Mouse (Mus musculus): ENCODE measurements at regions not wholly inside any gene's neighbourhood (a gene's known extent, or its start where the extent isn't known, plus 50 kb on each side); places are given as distances from the start of the nearest gene placed in this dataset.
A peak's percentile ranks its signal among the peaks of the same experiment; 100 is the strongest.

DNA sequence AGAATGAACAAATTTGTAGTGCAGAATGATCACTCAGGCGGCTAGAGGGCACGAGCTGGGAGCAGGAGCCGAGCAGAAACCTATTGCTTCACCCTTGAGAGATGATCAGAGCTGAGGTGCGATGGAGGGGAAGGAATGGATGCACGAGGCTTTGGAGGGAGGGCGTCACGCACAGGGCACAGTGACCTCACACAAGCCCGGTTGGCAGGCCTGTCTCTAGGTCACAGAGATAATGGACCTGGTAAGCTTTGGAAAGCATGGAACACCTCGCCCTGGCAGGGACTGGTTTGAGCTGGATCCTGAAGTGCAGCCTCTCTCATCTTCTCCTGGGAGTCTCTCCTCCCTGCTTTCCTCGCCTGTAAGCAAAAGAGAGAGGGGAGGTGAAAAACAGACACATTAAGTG lies 273.4 kb upstream of the Zmiz1 start:
- WGBS = 78% methylated on average over 10 of the region's 10 CpGs
- no peak for DNase-seq (ENCODE audit: low read depth, low spot score)

DNA sequence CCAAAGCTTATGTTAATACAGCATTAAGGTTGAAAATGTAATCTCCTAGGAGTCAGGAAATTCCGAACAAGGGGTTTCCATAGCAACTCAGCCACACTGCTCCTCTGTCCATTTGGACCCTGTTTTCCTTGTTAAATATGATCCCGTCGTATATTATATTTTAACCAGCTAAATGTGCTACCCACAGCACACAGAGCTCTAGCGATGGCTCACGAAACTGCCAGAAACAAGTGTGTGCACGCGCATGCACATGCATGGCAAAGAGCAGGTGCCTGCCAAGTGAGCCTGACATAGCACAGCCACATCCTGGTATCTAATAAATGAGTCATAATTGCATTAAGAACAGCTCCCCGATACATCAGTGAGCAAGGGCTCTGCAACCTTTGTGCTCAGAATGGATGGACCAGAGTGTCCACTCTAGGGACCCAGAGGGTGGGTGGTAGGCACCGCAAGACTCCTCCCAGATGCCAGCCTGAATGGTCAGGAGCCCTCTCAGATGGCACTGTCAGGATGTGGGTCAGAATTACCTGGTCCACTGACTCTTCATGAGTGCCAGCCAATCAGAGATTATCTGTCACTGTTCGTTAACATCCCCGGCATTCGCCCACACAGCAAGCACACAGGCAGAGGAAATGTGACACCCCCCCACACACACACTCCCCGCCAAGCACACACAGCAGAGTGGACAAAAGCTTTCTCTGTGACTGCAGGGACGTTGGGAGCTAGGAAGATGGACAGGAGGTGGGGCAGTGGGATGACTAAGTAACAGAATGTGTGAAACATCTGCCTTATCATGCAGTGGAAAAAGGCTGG lies 272.8 kb upstream of the Zmiz1 start:
- DNase-seq (ENCODE audit: low read depth, low spot score) = no peak
- WGBS = 59% methylated on average over 14 of the region's 14 CpGs

DNA sequence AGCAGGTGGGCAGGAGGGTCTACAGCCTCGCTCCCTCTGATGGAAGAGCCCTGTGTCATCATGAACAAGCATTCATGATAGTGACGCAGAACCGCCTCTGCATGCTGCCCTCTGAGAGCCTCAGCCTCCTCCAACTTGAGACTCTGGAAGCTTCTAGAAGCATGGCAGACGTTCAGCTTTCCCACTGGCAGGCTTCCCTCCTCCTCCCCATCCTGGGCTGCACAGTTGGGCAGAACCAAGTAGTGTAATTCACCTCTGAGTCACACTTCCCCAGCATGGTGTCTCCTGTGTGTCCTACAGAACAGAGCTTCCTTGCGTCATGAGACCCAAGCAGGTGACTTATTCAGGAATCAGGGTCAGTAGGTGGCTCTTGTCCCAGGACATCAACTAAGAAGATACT lies 271.3 kb upstream of the Zmiz1 start:
- no peak for DNase-seq (ENCODE audit: low read depth, low spot score)
- 86% methylated on average over 5 of the region's 5 CpGs for WGBS

DNA sequence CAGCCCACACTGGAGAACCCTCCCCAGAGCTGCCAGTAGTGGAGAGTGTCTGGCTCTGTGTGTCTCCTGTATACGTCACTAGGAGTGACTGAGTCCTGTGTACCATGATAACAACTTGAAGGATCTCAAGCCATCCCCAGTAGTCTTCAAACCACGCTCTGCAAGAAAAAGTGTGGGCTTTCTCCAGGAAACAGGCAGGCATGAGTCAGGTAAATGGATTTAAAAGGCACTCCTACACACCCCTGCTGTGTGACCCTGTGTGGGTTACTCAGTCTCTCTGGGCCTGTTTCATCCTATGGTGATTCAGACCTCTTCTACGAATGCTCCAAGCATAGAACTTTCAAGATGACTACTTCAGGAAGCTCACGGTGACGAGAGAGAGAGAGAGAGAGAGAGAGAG lies 269.7 kb upstream of the Zmiz1 start:
- no peak for DNase-seq (ENCODE audit: low read depth, low spot score)
- 94% methylated on average over 5 of the region's 5 CpGs for WGBS

DNA sequence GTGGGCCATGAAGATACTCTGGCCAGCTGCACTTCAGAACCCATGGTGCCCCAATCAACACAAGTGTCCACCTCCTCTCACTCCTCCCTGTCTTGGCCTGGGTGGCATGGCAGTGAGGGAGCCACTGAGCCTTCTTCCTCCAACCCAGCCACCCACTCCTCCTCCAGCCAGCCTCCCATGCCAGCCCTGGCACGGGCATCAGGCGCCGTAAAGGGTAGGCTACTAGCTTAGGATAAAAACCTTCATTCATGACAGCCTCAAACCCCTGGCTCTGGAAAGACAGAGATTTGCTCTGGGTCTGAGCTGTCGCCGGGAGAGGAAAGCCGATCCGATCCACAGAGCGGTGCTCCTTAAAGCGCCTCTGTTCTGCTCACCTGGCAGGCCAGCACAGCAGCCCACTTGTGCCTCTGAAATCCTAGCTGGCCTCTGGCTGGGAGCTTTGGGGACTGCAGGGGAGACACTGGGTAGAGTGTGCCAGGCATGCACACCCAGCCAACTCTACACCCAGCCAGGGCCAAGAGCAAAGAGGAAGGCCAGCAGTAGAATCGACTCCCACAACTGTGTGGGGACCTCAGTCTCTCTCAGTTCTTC lies 268.2 kb upstream of the Zmiz1 start:
- 88% methylated on average over 10 of the region's 10 CpGs for WGBS
- DNase-seq (ENCODE audit: low read depth, low spot score) = no peak

DNA sequence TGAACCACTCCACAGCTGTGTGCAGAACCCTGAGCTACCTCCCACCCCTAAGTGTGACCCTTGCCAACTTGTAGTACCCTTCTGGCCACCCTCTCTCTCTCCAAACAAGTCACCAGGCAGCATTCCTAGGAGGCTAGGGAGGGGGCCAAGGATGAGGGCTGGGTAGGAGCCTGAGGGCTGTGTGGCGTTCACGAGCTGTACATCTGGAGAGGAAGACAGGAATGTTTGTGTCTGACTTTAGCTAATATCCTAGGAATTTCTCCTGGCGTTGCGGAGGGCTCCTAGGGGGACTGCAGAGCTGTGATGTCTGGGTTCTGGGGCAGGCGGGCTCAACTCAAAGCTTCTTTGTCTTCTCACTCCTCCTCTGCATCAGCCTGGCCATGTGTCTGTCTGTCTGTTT lies 262.2 kb upstream of the Zmiz1 start:
- DNase-seq (ENCODE audit: low read depth, low spot score) = no peak

DNA sequence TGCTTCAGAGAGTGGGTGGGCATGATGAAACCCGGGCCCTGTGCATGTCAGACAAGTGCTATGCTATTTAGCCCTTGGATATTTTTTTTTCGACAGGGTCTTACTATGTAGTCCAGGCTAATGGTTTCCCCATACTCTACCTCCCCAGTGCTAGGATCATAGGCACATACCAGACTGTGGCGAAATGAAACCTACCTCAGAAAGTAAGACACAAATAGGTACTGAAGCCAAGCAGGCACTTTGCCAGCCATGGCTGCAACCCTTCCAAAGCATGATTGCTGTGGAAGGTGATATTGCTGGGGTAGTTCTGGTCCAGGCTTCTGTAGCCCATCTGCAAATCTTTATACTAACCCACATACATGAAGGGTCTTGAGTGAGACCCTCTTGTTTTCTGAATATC lies 259.1 kb upstream of the Zmiz1 start:
- no peak for DNase-seq (ENCODE audit: low read depth, low spot score)
- WGBS = 85% methylated on average over 3 of the region's 3 CpGs

More for the DNA sequence above, 262.2 kb upstream of the Zmiz1 start:
- 64% methylated on average over 5 of the region's 5 CpGs for WGBS

DNA sequence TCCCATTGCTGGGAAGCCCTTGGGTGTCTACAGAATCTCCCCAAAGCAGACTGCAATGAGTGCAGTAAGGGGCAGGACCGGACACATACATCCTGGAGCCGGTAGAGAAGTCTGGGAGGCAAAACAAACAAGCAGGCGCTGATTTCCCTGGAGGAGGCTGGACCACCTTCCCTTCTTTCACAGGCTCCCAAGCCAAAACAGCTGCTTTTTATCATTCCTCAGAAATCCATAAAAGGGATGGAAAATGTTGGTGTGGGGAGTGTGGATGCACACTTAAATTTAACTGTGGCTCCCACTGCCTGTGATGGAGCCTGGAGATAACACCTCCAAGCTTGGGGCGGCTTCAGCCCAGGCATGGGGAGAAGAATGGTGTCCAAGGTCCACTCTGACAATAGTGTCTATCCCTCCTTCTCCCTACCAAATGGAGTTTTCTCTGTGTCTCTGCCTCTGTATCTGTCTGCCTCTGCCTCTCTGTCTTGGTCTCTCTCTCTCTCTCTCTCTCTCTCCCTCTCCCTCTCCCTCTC lies 258.3 kb upstream of the Zmiz1 start:
- WGBS = 59% methylated on average over 4 of the region's 4 CpGs
- no peak for DNase-seq (ENCODE audit: low read depth, low spot score)

DNA sequence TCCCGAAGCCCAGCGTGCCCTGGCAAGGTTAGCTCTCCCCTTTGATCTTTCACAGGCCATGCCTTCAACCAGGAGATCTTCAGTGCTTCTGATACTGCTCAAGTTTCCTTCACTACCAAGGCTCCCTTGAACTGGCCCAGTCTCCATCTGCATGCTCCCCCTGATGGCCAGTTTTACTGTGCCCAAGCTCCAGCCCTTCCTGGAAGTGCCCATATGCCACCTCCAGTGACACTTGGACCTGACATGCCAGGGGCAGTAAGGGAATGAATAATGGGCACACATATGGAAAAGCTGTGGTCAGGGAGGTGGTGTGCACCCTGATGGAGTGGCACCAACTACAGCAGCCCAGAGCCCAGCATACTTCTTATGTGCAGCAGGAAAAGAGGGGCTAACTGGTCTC lies 256.7 kb upstream of the Zmiz1 start:
- DNase-seq (ENCODE audit: low read depth, low spot score) = no peak
- 59% methylated on average over 2 of the region's 2 CpGs for WGBS

DNA sequence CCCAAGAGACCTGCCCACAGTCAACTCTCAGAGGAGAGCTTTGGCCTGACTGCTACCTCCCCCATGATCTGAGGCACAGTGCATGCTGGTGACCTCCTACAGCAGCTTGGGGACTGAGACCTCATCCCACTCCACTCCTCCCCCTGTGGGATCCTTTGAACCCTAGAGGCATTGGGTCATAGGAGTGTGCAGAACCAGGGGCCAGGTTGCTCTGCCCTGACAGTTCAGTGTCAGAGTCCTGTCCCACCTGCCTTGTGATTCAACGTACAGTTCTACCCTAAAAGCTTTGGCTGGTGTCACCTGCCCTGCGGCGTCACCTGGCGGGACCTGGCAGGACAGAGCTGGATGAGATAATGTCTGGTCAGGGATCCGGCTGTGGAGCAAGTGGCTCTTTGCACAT lies 254.9 kb upstream of the Zmiz1 start:
- DNase-seq (ENCODE audit: low read depth, low spot score) = no peak
- 78% methylated on average over 5 of the region's 5 CpGs for WGBS

DNA sequence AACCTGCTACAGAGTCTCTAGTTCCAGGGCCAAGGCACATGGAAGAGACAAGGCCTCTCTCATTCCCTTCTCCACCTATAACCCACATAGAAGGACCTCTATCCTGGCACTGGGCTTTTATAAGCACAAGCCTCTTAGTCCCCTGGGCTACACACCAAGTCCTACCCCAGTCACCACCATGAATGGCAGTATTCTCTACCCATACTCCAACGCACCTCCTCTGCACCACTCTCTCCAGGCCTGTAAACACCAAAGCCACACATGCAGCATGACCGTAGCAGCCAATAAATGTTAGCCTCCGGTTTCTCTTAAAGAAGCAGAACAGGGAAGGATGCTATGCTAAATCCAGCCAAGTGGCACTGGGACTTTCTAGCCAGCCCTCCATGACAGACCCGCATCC lies 252.1 kb upstream of the Zmiz1 start:
- WGBS = 53% methylated on average over 4 of the region's 4 CpGs
- DNase-seq (ENCODE audit: low read depth, low spot score) = no peak

DNA sequence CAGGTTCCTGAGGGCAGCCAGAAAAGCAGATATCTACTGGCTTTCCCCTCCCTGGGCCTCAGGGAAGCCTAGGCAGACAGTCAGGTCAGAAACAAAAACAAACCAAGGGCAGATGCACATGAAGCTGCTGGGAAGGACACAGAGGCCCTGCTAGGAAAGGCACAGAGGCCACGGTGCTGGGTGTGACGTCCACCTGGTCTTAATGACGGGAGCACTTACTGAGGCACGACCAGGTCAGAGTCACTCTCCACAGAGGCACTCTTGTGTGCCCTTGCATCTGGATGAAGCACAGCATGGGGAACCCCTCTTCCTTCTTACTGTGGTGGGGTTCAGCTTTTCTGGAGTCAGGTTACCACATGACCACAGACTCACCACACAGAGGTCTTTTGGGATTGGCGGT lies 251.6 kb upstream of the Zmiz1 start:
- WGBS = 57% methylated on average over 5 of the region's 5 CpGs
- DNase-seq (ENCODE audit: low read depth, low spot score) = no peak

DNA sequence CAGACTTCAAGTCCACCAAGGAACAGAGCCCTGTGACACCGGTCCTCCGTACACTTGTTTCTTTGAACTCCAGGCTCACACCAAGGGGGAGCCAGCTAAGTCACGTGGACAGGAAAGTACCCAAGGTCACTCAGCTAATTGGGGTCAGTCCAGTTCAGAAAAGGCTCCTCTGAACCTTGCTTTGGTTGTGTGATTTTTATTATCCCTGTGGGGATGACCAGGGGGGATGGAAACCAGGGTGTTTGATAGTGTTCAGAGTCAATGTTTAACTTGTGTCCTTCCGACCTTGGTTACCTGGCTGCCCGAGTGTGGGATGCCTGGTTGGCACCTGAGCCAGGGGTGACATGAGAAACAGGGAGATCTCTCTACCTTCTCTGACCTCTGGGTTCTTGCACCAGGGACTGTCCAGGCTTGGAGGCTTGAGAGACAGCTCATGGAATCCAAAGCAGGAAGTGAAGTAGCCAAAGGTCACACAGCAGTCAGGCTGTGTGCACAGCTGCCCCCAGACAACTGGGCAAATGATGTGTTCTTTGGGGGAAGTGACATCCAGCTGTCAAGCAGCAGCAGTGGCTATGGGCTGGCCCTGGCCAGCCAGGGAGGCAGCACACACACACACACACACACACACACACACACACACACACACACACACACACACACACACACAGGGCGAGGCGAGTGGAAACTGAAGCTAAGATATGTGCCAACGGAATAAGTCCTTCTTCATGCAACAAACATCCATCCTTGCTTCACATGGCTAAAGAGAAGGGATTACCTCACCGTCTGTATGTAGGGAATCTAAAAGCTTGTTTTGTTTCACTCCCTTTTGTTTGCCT lies 250.5 kb upstream of the Zmiz1 start:
- DNase-seq (ENCODE audit: low read depth, low spot score) = peak; percentile 84
- WGBS = 26% methylated on average over 9 of the region's 9 CpGs

DNA sequence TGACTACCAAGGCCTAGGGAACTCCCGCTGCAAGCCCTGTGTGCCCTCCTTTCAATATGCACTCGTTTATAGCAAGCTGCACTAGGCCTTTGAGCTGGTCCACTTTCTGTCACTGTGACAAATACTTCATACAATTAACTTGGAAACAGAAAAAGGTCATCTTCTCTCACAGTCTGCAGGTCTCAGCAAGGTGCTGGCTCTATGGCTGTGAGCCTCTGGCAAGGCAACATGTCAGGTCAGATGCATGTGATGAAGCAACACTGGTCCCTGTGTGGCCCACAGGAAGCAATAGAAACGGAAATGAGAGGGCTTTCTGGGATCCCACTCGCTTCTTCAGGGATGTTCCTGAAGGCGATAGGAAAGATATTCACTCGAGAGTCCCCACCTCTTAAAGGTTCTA lies 245.9 kb upstream of the Zmiz1 start:
- 74% methylated on average over 6 of the region's 6 CpGs for WGBS
- DNase-seq (ENCODE audit: low read depth, low spot score) = no peak

DNA sequence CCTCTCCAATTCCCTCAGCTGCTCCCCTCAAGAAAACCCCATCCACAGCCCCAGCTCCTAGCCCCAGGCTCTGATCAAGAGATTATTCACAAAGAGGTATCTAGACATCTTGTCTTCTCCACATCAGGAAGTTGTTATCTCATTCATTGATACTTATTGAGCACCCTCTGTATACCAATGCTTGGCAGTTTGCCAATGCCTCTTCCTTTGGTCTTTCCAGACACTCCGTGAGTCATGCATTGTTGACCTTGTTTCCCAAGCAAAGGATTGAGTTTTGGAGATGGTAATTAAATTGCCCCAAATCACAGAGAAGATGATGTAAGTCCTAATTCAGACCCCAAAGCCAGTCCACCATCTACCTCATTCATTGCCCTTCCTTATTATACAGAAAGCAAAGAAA lies 235.9 kb upstream of the Zmiz1 start:
- WGBS = 34% methylated on average over 1 of the region's 1 CpGs
- no peak for DNase-seq (ENCODE audit: low read depth, low spot score)

DNA sequence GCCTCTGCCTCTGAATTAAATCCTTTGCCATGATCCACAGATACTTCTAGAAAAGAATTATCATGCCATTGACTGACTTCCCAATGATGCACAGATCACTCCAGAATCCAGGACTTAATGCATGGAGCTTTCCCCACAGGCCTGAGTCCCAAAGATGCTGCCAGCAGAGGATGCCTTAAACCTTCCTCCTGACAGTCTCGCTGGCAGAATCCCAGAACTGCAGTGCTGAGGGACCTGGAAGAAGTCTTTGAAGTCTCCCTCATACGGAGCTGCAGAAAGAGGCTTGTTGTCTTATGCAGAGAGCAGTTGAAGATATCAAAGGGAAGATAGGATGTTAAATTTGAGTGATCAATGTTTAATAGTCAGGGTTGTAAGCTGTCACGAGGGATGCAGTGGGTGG lies 233.8 kb upstream of the Zmiz1 start:
- no peak for DNase-seq (ENCODE audit: low read depth, low spot score)
- WGBS = 71% methylated on average over 3 of the region's 3 CpGs

DNA sequence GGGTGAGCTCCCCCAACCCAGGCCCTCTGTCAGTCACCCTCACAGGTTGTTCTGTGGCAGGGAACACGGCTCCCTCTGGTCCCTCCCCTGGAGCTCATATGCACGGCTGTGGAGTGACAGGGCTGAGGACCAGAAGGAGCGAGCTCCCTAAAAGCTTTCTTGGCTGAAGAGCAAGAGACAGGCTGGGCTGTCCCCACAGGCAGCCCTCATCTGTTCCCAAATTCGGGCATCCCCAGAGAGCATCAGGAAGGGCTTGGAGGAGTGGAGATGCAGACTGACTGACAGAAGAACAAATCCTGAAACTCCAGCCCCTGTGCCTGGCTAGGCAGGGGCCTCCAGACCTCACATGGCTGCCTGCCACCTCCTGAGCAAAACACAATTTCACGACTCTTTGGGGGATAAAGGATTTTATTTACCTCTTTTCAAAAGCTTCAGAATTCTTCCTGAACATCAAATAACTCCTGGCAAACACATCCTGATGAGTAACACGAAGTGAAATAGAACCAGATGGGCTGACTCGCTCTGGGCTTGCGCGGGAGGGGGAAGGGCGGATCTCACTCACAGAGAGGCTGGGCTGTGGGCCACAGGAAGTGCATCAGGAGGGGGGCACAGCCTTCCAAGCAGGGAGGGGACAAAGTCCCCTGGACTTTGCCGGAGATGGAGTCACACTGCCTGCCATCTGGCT lies 232.7 kb upstream of the Zmiz1 start:
- 15% methylated on average over 11 of the region's 11 CpGs for WGBS
- no peak for DNase-seq (ENCODE audit: low read depth, low spot score)

DNA sequence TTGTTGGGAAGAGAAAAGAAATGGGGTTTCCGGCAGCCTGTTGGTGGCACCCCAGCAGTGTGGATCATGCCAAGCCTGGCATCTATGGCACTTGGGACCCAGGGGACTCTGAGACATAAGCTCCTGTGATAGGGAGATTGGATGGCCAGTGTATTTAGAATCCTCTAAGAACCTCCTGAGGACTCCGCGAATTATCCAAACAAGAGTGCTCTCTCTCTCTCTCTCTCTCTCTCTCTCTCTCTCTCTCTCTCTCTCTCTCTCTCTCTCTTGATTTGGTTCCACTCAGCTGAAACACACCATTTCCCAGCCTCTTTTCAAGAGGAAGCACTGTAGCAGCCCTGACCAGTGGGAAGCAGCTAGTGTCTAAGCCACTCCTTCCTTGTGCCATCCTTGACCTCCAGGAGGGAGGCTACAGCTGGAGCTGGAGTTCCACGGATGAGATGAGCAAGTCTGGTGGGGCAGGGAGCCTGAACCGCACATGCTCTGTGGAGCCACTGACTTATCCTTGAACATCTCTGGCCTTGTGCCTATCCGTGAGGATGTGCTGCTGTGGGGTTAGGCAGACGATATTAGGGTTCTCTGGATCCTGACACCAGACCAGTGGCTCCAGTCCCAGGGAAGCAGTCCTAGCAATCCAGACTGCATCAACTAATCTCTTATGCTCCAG lies 232.0 kb upstream of the Zmiz1 start:
- WGBS = 37% methylated on average over 7 of the region's 7 CpGs
- DNase-seq (ENCODE audit: low read depth, low spot score) = no peak

DNA sequence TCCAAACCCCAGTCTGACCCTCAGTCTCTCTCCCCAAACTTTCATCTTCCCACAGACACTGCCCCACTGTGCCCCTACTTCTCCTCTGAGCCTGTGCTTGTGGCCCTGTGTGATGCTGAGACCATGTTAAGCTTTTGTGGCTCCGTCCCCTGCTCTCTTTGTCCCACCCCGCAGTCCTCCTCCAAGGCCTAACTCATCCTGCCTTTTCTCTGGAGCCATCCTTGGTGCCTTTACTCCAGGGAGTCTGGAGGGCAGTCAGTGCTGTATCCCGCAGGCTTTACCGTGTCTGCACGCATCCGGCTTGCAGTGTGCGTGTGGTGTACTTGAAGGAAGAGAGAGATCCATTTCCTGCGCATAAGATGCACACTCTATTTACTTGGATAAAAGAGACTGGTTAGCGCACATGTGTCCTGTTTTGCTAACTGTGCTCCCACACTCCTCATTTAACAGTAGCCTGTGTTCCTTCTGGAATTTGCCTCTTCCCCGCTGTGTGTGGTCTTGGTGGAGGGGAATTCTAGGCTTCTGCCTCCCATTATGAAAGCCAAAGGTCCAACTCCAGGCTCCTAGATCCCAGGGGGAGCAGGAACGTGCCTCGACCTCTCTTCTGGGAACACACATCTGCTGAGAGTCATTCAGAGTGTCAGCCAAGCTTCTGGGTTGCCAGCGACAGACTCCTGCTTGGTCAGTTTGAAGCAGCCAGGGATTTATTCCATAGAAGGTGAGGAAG lies 230.5 kb upstream of the Zmiz1 start:
- DNase-seq (ENCODE audit: low read depth, low spot score) = no peak
- 81% methylated on average over 13 of the region's 13 CpGs for WGBS

Measured in large intestine, adult 2 months (tissue).